Mouse (Mus musculus): ENCODE data around the gene Gja8.

DNA sequence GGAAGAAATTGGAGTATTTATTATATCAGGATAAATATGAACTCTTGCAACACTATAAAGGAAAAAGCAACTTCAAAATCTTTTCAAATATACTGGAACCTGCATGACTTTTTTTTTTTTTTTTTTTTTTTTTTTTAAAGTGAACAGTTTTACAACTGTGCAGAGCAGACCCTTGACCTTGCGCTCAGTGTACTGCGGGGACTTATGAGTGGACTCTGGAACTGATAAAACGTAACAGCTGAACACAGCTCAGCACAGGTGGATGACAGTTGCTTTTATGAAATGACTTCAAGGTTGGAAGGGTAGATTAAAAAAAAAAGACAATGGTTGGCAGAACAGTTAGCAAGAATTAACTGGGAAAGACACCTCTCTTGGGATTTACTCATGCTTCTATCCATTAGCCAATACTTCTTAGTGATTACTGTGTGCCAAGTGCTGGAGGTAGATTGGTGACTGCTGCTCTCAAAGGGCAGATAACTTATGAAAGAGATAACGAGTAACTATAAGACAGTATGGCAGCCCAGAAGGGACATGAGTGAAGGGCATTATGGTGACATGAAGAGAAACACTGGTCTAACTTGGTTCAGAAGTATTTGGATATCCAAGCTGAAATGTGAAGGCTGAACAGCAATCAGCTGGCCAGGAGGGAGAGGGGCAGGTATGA is 23.4 kb downstream of the Gja8 start:
- no peak for TF ChIP-seq EP300 (IDR thresholded peaks at IDR 0.05; ENCODE audit: insufficient read depth, low read depth, low read length)
- TF ChIP-seq POLR2A (IDR thresholded peaks at IDR 0.05; ENCODE audit: insufficient read depth, low read length), result no peak
